Mouse (Mus musculus): Measurements from ENCODE around the gene Dus1l.
"Not testable (repeated sequence)": the region's sequence is repeated elsewhere in the genome, so short reads cannot be mapped to it uniquely, and the experiment has no call there.

The Dus1l gene

DNA sequence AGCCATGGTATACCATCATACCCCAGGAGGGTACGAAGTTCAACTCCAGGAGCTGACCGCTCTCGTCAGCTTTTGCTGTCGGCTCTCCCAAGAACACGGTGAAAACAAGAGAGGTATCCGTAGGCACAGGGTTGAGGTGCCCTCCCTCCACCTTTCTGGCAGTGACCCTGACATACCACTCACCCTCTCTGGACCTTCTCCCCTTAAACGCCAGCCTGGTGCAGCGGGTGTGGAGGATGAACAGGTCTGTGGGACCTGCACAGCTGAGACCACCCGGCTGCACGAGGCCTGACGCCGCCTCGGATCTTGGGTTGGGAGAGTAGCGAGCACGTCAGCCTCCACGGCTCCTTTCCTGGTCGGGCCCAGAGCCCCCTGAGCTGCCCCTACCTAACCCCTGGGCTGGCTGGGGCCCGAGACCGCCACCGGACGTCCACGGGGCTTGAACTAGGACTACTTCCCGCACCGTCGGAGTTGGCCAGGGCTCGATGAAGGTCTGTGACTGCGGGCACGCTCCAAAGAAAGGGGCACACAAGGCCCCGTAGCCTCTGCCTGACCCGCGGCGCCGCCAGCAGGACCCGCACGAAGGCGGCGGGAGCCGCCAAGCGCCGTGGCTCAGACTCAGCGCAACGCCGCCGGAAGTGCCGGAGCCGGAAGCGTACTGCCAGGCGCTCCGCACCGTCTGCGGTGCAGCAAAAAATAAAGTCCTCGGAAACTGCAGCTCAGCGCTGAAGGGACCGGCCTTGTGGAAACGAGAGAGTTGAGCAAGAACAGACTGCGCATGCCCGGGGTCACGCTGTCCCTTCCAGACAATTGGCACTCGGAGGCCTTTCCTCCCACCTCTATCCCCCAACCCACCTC, at the start of gene Dus1l:
Dus1l (minus strand) TSS at position 648 of the 858 bp plus-strand sequence.
- DNase-seq = peak; percentile 99

GRCm38 (mm10) chr11:120844329-120844728, 48.1 kb upstream of the Dus1l start:
- DNase-seq = no peak

DNA sequence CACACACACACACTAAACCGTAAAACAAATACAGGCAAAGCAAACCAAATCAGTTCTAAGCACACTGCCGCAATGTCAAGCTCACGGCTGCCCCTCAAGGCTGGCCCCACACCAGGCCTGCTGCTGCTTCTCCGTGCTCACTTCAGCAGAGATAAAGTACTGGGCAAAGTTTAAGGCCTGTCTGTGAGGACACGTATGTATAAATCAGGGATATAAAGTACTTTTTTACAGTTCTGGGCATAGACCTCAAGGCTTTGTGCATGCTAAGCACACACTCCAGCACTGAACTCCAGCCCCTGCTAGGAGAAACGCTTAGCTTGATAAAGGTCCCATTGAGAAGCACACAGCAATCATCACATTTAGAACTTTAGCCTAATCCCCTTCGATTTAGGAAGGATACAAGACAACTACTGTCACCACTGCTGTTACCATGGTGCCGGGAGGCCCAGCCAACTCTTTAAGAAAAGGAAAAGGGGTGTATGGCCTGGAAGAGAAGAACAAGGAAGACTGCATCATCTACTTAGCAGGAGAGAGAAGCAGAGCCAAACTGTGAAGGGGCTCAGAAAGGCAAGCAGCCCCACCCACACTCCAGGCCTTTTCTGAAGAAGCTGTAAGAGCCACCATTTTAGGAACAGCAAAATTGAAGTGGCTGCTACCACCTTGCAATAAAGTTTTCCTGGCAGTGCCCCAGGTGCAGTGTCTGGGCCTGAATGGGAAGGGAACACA, 37.5 kb upstream of the Dus1l start:
- DNase-seq = peak; percentile 80

DNA sequence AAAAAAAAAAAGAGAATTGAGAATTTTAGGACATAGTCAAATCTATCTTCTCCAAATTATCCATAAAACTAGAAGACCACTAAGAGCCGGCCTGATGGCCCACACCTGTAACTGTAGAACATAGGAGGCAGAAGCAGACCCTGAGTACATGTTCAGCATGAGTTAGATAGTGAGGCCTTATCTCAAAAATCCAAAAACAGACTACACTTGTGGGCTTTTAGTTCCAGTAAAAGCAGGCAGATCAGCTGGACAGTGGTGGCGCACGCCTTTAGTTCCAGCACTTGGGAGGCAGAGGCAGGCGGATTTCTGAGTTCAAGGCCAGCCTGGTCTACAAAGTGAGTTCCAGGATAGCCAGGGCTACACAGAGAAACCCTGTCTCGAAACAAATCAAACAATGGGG, 36.8 kb upstream of the Dus1l start:
- DNase-seq = not testable (repeated sequence)

GRCm38 (mm10) chr11:120831659-120832440, 35.6 kb upstream of the Dus1l start:
- peak; percentile 71 for DNase-seq

DNA sequence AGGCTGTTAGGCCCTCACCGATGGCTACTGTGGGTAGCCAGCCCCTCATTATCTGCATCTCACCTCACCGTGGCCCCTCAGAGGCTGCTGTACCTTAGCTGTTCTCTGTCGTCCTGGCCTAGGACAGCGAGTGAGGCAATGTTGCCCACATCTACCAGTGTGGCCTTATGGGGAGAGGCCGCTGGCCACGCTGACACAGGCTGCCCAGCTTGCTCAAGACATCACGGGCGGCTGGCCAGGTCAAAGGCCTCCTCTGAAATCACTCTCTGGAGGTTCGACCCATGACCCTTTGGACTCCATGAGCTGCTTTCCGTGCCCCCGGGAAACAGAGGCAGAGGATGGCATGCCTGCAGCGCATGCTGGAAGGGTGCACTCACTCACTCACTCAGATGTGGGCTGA, 34.5 kb upstream of the Dus1l start:
- DNase-seq = peak; percentile 86

GRCm38 (mm10) chr11:120829757-120830532, 33.7 kb upstream of the Dus1l start:
- peak; percentile 83 for DNase-seq

DNA sequence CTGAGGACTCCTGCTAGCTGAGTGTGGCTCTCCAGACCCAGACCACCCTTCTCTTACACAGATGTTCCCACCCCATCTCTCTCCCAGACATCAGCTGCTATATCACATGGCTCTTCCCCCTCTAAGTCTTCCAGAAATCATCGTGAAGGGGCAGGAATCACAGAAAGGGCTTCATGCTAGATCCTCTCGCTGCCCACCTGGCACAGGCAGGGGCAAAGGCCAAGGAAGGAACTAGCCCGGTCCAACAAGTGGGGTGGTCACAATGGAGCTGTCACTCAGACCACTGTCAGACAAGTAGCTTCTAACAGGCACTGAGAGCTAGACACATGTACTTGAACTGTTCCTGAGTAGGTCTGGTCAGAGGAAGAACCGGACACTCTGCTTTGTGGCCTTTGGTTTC, 32.2 kb upstream of the Dus1l start:
- DNase-seq = peak; percentile 76

DNA sequence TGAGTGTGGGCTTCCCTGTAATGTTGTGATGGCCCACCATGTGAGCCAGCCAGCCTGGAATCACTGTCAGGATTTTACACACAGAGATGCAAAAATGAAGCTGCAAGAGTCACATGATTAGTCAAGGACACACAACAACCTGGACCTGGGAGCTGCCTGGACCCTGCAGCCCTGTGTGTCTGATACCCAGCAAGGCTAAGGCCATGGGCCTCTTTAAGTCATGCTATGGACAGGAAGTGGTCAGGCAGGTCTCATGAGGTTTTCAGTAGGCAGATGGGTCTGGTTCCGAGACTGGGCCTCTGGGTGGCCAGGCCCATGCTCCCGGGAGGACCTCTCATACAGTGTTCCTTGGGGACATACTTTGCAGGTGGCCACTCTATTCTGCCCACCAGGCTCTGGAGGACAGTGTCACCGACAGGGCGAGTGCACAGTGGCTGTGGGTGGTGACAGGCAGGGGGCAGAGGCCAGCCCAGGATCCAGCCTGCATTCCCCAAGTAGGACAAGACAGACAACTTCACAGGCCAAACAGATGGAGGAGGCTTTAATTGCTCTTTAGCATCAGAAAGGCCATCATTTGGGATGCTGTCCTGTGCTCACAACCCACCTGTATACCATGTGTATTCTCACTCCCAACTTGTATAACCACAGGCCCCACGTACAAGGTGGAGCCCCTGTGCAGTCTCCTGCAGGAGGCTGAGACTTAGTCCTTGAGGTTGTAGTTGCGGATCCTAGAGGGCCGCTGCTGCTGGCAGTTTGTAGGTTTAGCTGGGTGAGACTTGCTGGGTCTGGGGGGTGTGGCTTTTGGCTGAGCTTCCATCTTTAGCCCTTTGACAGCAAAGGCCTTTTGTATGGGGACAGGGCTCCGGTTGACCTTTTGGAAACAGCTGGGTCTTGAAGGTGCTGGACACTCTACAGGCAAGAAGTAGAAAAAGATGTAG, 30.1 kb upstream of the Dus1l start:
- peak; percentile 90 for DNase-seq

DNA sequence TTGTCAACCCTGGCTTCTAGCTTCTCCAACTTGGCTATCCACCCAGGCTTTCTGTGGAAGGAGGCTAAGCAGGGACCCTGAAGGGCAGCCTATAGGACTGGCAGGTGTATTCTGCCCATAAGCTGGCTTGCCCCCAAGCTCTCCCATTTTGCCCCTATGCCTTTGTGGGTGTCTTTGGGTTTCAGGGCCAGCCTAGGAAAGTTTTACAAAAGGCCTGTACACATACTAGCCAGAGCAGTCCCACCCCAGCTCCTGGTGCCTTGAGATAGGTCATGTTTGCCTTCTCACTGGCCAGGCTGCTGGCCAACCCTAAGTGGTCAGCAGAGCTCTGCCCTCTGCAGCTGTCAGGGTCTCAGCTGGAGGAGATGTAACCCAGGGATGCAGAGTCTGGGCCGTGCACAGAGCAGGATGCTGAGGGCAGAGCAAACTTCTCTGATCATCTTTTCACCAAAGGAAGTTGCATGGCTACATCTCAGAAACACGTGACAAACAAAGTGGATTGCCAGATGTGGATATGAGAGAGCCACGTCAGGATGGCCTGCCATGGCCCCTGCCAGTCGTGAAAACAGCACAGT, 29.2 kb upstream of the Dus1l start:
- peak; percentile 94 for DNase-seq

DNA sequence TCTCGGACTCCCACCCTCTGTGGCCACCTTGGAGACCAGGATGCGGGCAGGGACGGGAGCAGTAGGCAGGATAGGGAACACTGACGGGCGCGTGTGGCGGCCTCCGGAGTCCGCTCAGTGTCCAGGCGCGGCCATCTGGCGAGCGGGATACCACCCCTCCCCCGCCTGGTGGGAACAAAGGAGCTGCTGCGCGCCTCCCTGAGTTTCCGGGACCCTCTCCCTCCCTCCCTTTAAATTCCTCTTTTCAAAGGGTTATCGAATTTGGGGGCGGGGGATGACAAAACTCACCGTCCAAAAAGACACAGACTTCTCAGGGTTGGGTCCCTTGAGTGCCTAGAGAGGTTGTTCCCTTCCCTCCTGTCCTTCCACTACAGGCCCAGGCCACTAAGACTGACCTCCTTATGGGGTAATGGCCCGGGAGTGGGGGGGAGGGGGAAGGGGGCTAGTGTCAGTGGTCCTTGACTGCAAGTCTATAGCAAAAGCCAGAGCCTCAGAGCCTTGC, 28.6 kb upstream of the Dus1l start:
- no peak for DNase-seq

GRCm38 (mm10) chr11:120823956-120824786, 28.0 kb upstream of the Dus1l start, which contains the start of gene Fasn:
Gene Fasn (minus strand): TSS chr11:120824547.
- DNase-seq = peak; percentile 100

DNA sequence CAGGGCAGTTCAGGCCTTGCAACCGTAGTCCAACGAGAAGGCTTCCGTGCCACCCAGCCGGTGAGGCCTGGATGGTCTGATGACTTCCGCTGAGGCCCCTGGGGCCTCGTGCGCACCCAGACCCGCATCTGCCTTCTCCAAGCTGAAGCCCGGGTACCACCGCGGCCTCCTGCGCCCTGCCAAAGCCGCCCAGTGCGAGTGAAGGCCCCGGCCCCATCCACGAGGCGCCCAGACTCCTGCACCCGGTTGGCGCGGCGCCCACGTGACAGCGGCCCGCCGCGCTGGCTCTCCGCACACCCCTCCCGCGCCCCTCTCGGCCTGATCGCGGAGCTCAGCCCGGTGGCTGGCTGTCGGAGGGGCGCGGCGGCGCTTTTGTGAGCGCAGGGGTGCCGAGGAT, 27.3 kb upstream of the Dus1l start:
- no peak for DNase-seq

GRCm38 (mm10) chr11:120822831-120823550, 26.8 kb upstream of the Dus1l start:
- DNase-seq = peak; percentile 93

- DNase-seq = peak; percentile 90
Observed at GRCm38 (mm10) chr11:120822321-120822720, 26.1 kb upstream of the Dus1l start.

- peak; percentile 94 for DNase-seq
Observed at GRCm38 (mm10) chr11:120821076-120821922, 25.1 kb upstream of the Dus1l start.

DNA sequence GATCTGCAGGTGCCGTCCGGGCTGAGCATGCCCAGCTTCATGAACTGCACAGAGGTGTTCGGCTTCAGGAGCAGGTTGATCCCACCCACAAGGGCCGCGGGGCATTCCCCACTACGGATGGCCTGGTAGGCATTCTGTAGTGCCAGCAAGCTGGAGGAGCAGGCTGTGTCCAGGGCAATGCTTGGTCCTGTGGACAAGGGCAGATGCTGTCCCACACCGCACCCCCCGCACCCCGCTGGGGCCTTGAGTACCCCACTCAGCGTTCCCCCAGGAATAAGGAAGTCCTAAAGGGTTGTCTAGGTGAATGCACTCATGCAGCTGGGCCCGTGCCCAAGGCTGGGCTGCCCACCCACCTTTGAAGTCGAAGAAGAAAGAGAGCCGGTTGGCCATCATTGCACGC, 24.3 kb upstream of the Dus1l start:
- DNase-seq = peak; percentile 91

DNA sequence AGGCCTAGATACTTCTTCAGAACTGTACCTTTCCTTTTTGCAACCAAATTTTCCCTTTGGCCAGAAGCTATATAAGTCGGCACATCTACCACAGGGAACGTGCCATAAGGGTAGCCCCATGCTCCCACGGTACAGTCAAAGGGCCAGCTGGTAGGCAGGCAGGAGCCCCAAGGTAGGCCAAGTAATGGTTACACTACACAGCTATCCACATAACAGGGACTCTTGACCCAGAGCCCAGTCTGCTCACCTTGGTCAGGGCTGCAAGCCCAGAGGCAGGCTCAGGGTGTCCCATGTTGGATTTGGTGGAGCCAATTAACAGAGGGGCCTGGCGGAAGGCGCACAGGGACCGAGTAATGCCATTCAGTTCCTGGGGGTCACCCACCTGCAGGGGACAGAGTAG, 23.4 kb upstream of the Dus1l start:
- peak; percentile 90 for DNase-seq
